Mouse (Mus musculus) embryonic fibroblast, embryonic 13.5 days (primary cell): ENCODE measurements at regions not wholly inside any gene's neighbourhood (a gene's known extent, or its start where the extent isn't known, plus 50 kb on each side); places are given as distances from the start of the nearest gene placed in this dataset.
A peak's percentile ranks its signal among the peaks of the same experiment; 100 is the strongest.

Source experiments
- H3K27ac ChIP-seq: 2 replicates; pipeline ENCODE4 v1.5.1; 2012; ENCODE audit warnings: low read length, control low read depth, inconsistent platforms; ENCODE audit not compliant: insufficient read depth
- H3K4me1 ChIP-seq: 2 replicates; pipeline ENCODE4 v1.6.1; 2011; ENCODE audit warnings: low read length; ENCODE audit not compliant: control insufficient read depth, insufficient read depth
- H3K4me3 ChIP-seq: 2 replicates; pipeline ENCODE4 v1.5.1; 2011; ENCODE audit warnings: mild to moderate bottlenecking, control low read depth, low read length; ENCODE audit not compliant: insufficient read depth
- CTCF ChIP-seq: IDR thresholded peaks from 2 replicates; pipeline ENCODE4 v1.5.1; 2011; ENCODE audit warnings: mild to moderate bottlenecking, control low read depth, low read length, moderate library complexity, borderline replicate concordance; ENCODE audit not compliant: insufficient read depth
- POLR2A ChIP-seq: IDR thresholded peaks from 2 replicates; pipeline ENCODE4 v1.6.1; 2011; ENCODE audit warnings: low read depth, mild to moderate bottlenecking, control low read depth, low read length, moderate library complexity

DNA sequence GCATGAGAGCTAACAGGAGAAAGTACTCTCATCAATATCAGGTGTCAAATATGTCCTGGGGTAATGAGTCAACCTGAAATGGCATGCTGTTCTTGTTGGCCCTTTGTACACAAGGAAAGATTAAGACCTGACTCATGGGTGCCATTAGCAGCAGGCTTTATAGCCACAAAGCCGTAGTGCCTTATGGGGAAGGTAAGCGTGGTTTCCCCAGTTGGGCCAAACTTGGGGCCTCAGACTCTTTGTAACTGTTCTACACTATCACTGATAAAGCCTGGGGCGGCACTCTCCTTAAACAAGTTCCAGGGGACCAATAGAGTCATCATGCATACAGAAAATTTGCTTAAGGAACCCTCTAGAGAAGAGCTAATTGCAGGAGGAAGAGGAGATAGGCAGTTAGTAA lies 1228.9 kb upstream of the A1bg start:
- Histone ChIP-seq H3K27ac (no peak overlapping the region), H3K4me3 (no peak overlapping the region), H3K4me1 (peaks cover 9% of the 10 kb centered on the region; the same call in 1 of the 2 replicates)
- TF ChIP-seq POLR2A (no peak), CTCF (no peak)

DNA sequence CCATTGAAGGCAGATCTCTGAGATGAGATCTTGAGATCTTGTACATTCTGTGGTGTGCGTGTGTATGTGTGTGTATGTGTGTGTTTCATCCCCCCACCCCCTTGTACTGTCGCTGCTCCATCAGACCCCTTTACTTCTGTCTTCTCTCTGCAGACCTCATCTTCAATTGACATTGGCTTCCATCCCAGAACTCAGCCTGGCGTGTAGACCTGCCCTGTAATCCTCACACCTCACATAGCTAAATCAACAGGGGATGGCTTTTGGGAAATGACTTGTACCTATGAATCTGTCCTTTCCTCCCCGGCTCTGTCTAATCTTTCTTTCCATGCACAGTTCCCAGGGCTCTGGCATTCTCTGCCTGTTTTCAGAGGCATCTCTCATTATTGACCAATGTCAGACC lies 1227.5 kb upstream of the A1bg start:
- TF ChIP-seq POLR2A (no peak), CTCF (no peak)
- Histone ChIP-seq H3K27ac (no peak overlapping the region), H3K4me3 (no peak overlapping the region), H3K4me1 (peaks cover 11% of the 10 kb centered on the region; the same call in 1 of the 2 replicates)

DNA sequence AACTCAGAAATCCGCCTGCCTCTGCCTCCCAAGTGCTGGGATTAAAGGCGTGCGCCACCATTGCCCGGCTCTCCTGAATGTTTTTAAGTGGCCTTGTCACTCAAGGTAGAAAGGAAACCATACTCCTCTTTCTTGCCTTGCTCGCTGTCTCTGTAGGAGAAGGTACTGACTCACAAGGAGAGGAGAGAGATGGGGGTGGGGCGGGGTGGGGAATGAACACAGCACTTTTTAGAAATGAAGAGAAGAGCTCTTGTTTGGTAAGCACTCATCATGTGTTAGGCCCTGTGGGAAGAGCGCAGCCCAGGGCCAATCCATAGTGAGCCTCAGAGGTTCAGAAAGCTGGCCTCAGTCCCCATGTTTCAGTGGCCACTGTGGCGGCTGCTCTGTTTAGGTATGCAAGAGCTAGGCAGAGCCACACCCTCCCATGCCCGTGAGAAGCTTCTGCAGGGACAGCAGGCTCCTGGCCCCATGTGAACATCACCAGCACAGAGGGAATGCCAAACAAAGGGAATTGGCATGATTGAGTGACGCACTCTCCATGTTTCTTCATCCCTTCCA lies 1225.9 kb upstream of the A1bg start:
- no peak overlapping the region for H3K27ac ChIP-seq
- no peak for TF ChIP-seq CTCF
- H3K4me3 ChIP-seq: no peak overlapping the region
- peaks cover 11% of the 10 kb centered on the region; the same call in 1 of the 2 replicates for H3K4me1 ChIP-seq

DNA sequence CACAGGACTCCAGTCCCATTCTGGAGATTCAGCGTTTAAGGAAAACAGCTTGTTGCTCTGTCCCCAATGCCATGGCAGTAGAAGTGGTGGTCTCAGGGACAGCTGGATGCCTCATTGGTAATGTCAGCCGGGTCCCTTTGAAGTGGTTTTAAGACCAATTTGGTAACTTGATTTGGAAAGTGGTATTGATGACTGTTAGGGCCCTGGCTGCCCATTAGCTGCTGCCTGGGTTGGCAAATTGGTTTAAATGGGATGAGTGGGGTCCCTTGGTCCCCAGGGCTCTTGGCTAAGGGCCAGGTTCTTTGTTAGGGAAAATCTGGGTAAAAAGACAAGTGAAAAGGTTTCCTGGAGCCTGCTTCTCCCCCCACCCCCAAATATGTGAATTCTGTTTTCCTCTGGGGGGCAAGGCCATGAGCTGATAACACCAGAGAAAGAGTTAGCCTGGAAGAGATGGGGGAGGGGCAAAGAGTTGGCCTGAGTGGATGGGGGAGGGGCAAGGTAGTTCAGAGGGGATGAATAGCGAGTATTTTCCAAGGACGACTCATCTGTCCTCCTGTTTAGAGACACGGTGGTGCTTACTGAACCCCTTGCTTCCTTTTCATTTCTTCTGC lies 1224.6 kb upstream of the A1bg start:
- no peak overlapping the region for H3K27ac ChIP-seq
- H3K4me1 ChIP-seq: peaks cover 11% of the 10 kb centered on the region; the same call in 1 of the 2 replicates
- H3K4me3 ChIP-seq: no peak overlapping the region
- TF ChIP-seq POLR2A (no peak), CTCF (no peak)

DNA sequence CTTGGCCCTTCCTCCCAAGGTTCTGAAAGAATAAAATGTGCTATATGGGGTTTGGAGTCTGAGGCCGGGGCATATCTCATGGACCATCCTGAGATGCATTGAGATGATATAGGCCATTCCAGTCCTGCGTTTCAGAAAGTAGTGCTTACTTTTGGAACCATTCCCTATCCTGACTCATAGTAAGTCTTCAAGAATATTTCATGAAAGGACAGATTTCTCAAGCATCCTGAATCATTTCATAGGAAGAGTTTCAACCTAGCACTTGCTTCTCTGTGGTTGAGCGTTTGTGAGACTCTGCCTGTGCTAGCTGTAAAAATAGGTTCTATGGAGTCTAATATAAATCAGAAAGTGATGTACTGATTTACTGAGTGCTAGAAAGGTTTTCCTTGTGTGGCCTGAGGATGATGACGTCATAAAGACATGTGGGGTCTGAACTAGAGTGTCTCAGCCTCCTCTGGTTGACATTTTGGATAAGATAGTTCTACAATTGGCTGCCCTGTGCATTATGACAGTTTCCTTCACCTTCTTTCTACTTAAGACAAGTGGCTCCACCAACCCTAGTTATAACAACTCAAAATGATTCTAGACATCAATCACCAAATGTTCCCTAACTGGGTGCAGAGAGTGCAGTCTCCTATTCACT lies 1223.0 kb upstream of the A1bg start:
- no peak overlapping the region for H3K4me3 ChIP-seq
- peaks cover 6% of the 10 kb centered on the region; the same call in 1 of the 2 replicates for H3K4me1 ChIP-seq
- H3K27ac ChIP-seq: peak overlapping the region; percentile 50
- TF ChIP-seq POLR2A: no peak
- TF ChIP-seq CTCF: no peak

DNA sequence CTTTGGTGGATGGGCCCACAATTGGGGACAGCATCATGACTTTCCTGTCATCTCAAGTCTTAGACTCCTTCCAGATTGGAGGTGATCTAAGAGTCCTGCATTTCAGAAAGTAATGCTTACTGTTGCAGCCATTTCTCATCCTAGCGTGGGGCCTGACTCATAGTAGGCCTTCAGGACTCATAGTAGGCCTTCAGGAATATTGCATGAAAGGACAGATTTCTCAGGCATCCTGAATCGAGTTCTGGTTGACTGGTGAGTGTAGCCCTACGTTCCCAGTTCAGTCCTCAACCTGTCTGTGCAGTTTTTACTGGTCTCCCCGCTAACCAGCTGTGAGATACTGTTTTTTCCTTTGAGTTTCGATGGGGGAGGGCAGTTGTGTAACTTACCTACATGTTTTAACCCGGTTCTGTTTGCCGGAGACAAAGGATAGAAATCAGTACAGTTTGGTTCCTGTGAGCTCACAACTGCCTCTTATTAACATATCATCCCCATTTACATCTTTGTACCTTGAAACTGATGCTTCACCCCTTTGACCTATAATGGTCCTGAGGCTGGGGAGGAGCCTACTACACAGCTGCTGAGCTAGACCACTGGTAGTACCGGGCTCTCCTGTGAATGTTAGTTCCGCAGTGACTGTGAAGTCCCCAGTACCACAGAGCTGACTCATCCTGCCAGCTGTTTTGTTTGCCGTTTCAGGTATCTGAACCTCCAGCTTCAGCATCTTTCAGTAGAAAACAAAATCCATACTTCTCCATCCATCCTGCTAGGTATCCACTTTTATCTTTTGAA lies 1222.2 kb upstream of the A1bg start:
- no peak for TF ChIP-seq CTCF
- TF ChIP-seq POLR2A: no peak
- Histone ChIP-seq H3K27ac (peak overlapping the region; percentile 38), H3K4me1 (peaks cover 6% of the 10 kb centered on the region; the same call in 1 of the 2 replicates), H3K4me3 (no peak overlapping the region)

DNA sequence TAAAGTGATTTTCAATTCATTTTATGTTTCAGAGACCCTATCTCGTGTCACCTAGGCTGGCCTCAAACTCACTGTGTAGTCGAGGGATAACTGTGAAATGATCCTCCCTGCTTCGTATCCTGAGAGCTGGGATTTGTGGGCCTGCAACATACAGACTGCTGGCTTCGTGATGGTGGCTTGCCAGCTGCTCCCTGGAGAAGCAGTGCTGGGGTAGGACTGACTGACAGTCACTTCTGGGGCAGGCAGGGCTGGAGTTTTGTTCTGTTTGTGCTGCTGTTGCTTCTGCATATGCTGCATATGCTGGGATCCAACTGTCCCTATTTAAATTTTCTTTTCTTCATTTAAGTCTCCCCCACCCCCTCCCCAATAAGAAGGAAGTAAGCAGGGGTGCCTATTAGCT lies 1217.0 kb upstream of the A1bg start:
- H3K27ac ChIP-seq: peak overlapping the region; percentile 41; the same call in 1 of the 2 replicates
- TF ChIP-seq POLR2A: no peak
- TF ChIP-seq CTCF: no peak
- H3K4me3 ChIP-seq: no peak overlapping the region
- H3K4me1 ChIP-seq: peaks cover 27% of the 10 kb centered on the region

DNA sequence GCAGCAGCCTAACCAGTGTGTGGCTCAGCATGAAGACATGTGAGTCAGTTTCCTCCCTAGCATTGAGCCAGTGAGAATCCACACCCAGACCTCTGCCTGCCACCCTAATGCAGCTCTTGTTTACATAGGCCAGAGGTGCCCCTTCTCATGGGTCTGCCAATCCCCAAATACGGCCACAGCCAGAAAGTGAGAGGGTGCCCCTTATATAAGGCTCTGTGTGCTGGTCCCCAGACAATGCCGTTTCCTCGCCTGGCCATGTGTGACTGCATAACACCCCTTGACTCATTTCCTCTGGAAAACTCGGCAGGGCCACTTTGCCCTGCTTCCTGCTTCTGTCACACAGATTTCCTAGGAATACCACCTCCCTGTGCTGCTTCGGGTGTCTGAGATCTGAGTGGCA lies 1216.4 kb upstream of the A1bg start:
- TF ChIP-seq CTCF (no peak), POLR2A (no peak)
- H3K4me3 ChIP-seq: no peak overlapping the region
- peak overlapping the region; percentile 41 for H3K27ac ChIP-seq
- H3K4me1 ChIP-seq: peaks cover 28% of the 10 kb centered on the region

DNA sequence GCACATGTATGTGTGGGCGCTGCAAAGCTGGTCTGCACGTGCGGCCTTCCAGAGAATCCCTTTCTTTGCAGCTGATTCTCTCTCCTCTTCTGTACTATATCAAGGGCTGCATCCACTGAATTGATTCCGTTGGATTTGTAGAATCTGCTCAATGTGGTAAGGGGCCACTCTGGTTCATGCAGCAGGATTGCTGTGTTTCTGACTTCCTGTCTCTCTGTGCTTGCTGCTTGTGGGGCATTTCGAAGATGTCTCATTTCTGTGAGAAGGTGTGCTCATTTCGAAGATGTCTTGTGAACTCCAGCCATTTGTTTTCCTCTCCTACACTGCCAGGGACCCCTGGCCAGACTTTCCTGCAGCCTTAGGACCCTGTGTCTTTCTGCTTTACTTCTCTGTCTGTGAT lies 1215.9 kb upstream of the A1bg start:
- peaks cover 28% of the 10 kb centered on the region for H3K4me1 ChIP-seq
- TF ChIP-seq CTCF (no peak), POLR2A (no peak)

More for the DNA sequence above, 1215.9 kb upstream of the A1bg start:
- Histone ChIP-seq H3K4me3 (no peak overlapping the region), H3K27ac (peak overlapping the region; percentile 41)
